Mouse (Mus musculus) kidney, adult 2 months (tissue): Measurements from ENCODE around the gene Armc7.

ENCODE experiments used
- CTCF ChIP-seq: fragments of 200-500 bp; conservative IDR thresholded peaks from 2 replicates; pipeline ENCODE4 v1.5.1; 2011; ENCODE audit warnings: low read depth, mild to moderate bottlenecking, control low read depth, low read length, moderate library complexity, mixed read lengths; ENCODE audit not compliant: insufficient read depth, insufficient read length
- POLR2A ChIP-seq: fragments of 200-500 bp; IDR thresholded peaks from one replicate; pipeline ENCODE4 v1.6.1; 2011; ENCODE audit warnings: low read depth, low read length, control low read depth

DNA sequence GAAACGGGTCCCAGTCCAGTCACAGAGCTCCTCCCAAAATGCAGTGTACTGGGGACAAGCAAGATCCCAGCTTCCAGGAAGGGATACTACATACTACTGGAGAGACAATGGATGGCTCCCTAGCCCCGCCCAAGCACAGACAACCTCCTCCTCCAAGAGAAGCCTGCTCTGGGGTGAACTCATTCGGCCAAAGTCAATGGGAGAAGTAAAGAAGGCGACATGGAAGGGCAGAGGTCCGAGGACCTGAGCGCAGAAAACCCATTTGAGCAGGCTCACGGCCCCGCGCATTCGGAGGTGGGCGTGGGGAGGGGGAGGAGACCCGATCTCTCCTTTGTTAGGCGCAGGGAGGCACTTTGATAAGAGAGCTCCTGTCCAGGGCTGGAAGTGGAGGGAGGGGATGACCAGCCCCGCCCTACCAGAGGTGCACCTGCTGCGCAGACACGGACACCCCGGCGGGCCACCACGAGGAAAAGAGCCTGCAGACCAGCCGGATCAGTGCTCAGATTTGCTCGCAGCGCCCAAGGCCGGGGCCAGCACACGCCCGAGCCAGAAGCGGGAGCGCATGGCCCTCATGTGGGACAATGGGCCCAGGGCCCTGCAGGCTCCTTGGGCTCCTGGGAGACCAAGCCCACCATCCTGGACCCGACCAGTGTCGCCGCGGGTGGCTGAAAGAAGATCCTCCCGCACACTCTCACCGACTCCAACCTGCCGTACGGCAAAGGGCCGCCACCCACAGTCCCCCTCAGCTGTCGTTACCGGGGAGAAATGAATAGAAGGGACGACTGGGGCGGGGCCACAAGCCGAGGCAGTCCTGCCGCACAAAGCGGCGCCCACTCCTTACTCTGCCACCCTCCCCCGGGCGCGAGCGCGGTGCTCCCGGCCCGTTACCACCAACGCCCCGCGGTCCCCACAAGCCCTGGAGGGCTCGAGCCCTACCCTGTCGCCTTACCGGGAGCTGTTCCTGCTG, 38.1 kb downstream of the Armc7 start:
- TF ChIP-seq CTCF (no peak), POLR2A (no peak)
